Mouse (Mus musculus) gastrocnemius, adult 8-10 months (tissue): Measurements from ENCODE around the gene Tmbim1. TPM values are rescaled to one million over a fixed set of nuclear protein-coding genes. Genes with fewer than 3 reads are reported as not detected.
"Not testable (repeated sequence)": the region's sequence is repeated elsewhere in the genome, so short reads cannot be mapped to it uniquely, and the experiment has no call there.

Experiments
- DNase-seq, 2 experiments: peaks; one replicate each; pipeline ENCODE4 v3.0.0; 2022; ENCODE audit warnings: low spot score in 2 of 2
- total RNA-seq, 4 experiments: library from RNA; stranded (reverse); gene quantifications; 2 replicates each; pipeline ENCODE4 v1.2.4; 2022

The Tmbim1 gene
- 10 to 100 TPM; 31.3 to 38.1 (median 32.9) TPM for total RNA-seq

DNA sequence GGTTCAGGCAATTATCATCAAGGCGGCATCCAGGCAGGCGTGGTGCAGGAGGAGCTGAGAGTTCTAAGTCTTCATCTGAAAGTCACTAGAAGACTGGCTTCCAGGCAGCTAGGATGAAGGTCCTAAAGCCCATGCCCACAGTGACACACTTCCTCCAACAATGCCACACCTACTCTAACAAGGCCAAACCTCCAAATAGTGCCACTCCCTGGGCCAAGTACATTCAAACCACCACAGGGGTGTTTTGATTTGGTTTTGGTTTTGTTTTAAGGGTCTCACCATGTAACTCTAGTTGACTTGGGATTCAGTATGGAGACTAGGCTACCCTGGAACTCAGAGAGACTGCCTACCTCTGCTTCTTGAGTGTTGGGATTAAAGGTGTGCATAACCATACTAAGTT, at the start of gene Tmbim1:
TSS of gene Tmbim1 (minus strand) at position 101 of the 400 bp plus-strand sequence.
- no peak for DNase-seq

DNA sequence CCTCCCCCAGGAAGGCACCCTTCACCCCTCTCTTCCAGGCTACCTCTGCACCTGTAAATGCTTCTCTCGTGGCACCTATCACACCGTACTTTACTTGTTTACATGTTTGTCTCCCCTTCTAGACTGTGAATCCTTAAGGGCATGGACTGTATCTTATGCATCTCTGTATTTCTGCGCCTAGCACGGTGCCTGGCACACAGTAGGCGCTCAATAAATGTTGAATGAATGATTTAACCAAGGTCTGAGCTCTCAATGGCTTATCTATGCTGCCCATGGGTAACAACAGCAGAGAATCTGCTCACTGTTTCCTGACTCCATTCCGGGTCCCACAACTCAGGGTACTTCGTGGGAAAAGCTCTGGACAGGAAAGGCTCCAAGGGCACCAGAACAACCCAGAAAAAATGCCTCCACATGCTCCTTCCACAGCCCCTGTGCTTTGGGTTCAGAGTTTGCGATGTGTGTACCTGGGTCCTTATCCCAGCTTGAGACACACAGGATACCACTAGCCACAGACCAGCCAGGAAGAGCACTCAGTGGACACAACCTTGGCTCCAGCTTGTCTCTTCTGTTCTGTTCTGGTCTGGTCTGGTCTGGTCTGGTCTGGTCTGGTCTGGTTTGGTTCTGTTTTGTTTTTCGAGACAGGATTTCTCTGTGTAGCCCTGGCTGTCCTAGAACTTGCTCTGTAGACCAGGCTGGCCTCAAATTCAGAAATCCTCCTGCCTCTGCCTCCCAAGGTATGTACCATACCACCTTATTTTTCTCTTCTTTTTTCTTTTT, 48.2 kb upstream of the Tmbim1 start:
- DNase-seq = no peak

DNA sequence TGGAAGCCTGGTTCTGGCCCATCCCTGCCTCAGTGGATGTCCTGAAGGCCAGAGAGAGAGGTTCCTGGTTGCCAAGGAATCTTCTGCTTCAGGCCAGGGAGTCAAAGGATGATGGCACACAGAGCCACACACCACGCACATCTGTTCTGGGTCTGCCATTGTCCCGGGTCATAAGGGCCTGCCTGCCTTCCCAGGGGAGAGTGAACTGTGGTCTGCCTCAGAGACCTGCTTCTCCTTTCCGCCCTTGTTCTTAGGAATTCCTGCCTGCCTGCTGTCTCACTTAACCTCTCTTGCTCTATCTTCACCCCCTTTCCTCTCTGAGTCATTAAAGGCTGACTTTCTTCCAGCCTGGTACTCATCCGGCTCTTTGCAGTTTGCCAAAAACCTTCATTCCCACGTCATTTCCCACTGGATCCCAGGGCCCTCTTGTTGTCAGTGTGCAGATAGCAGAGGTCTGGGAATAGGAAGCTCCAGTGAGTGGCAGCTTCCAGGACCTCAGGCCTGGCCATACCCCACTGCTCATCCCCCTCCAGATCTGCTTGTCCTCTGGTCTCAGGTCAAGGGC, 47.2 kb upstream of the Tmbim1 start:
- DNase-seq = no peak

DNA sequence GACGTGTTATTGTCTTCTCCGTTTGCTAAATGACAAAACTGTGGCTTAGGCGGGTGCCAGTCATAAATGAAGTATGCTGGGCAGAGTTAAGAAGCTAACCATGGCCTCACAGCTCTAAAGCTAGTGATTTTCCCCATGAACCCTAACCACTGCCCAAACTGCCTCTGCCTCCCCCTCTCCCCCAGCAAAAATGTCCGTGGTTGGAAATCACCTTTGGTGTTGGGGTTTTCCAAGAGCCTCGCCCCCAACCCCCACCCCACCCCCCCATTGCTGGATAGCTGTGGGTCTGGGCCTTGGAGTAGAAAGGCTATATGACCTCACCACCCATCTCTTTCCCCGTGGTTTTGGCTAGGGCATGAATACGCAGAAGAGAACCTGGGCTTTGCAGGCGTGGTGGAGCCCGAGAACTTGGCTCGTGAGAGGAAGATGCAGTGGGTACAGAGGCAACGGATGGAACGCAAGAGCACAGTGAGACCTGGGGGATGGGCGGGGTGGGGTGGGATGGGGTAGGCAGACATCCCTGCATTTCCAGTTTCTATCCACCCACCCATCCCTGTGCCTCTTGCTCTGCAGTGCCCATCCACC, 45.9 kb upstream of the Tmbim1 start:
- DNase-seq = no peak

DNA sequence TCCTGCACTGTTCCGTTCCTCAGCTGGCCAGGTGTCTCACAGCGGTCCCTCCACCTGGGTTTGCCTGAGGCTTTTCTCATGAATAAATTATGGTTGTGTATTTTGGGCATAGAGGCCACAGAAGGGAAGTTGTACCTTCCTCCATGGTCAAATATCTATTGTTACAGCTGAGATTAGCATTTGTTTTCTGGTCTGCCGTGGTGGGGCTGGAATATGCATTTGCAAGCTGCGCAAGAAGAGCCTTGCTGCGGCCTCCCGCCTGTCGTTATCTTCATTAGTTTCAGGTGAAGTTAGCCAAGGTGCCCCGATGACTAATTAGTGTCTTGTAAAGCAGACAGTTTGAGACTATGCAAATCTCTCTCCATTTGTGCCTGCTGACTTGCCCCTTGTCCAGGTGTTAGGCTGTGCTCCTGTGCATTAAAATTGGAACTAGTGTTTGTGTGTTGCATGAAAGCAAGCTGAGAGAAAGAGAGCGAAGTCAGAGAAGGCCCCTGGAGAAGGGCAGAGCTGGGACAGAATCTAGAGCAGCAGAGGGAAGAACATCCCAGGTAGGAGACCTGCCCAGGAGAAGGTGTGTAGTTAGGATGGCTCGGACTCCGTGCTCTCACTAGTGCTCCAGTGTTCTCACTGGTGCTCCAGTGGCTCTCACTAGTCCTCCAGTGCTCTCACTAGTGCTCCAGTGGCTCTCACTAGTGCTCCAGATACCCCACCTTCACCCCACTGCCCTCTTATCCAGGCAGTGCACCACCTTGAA, 38.9 kb upstream of the Tmbim1 start:
- no peak for DNase-seq

DNA sequence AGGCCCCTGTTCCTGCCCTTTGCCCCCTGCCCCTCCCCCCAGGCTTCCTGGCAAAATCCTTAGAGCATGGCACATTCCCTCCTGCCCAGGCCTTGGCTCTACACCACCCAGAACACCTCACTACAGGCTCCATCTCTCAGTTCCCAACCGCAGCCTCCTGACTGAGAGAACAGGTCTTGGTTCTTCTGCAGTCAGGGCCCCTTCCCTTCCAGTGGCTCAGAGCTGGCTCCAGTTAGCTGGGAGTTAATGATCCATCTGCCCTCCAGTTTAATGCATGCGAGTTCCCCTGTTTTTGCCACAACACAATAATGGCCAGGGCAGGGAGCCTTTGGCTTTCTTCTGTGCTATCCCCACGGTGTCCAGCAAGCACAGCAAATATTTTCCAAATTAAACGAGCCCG, 37.7 kb upstream of the Tmbim1 start:
- DNase-seq = no peak

DNA sequence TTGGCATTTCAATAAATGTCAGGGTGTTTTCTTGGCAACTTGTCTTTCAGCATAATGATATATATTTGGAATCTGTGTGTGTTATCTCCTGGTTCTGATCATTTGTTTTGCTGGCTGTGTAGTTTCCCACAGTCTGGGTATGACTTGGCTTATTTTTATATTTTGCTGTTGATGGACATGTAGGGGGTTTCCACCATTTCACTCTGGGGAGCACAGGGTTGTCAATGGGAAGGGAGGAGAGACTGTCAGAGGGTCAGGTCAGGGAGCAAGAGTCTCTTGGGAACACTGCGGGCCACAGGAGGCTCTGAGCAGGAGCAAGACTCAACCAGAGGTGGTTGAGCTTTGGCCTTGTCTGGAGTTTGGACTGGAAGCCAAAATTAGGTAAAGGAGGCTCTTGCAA, 36.9 kb upstream of the Tmbim1 start:
- DNase-seq = no peak

DNA sequence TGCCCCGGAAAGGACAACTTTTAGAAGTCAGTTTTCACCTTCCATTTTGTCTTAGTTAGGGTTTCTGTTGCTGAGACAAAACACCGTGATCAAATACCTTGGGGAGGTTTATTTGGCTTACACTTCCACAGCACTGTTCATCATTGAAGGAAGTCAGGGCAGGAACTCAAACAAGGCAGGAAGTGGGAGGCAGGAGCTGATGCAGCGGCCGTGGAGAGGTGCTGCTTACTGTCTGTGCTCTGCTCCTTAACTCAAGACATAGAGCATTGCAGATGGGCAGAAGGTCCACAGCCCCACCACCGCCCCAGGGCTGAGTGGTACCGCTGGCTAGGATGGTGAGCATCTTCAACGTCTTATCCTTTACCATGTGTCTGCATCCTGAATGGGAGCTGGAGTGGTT, 36.5 kb upstream of the Tmbim1 start:
- no peak for DNase-seq

DNA sequence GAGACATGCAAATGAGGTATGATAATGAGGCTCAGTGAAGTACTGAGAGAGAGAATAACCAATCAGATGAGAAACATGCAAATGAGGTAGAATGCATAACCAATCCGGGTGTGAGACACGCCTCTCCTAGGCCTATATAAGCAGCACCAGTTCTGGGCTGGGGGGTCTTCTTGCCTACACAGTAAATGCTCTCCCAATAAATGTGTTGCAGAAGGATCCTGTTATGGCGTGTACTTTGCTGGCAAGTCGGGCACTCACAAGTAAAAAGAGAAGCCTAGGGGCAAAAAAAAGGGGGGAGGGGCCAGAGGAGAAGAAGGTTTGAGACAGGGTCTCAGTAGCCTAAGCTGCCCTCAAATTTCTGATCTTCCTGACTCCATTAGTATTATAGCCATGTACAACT, 35.6 kb upstream of the Tmbim1 start:
- not testable (repeated sequence) for DNase-seq

DNA sequence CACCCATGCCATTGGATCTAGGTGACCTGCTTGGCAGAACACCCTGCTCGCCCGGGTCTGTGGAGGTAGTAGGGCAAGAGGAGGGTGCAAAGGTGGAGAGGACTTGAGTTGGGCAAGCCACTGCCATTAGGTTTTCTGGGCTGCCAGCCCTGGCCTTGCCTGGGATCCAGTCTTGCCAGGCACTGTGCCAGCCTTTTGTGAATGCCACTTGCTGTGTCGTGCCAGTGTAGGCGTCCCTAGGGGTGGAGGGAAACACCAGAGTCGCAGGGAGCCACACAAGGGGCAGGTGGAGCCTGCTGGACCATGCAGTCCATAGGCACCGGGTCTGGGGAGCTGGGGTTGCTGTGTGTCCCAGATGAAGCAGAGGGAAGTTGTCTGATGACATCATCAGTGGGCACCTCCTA, 34.9 kb upstream of the Tmbim1 start:
- peak; percentile 74 to 85 for DNase-seq

DNA sequence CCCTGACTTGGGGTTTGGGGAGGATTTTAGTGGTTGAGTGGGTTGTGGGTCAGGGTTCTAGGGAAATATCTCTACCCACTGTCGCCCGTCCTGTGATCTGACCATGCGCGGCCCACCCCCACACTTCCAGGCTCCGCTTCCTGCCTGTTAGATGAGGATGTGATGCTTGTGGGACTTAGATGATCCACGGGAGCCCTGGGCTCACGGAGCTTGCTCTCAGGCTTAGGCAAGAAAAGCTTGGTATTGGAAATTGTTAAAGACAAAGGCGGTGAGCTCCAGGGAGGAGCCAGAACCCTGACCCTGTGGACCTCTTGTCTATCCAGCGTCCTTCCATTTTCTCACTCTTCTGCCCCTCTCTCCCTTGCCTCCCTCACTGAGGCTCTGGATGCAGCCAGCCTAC, 34.5 kb upstream of the Tmbim1 start:
- DNase-seq = no peak

DNA sequence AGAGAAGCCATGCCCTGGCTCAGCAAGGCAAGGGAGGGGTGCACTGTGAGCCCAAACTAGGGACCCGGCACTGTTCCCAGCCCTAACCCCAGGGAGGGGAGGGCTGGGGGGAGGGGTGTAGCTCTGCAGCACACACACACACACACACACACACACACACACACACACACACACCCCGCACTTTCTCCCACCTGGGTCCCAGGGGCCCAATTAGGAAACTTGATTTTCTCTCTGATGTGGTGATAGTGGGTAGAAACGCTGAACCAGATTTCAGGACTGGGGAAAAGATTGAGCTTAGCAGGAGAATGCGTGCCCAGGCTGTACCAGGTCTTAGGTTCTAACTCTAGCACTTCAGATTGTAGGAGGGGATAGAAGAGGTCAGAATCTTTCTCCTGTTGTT, 33.2 kb upstream of the Tmbim1 start:
- DNase-seq = no peak

DNA sequence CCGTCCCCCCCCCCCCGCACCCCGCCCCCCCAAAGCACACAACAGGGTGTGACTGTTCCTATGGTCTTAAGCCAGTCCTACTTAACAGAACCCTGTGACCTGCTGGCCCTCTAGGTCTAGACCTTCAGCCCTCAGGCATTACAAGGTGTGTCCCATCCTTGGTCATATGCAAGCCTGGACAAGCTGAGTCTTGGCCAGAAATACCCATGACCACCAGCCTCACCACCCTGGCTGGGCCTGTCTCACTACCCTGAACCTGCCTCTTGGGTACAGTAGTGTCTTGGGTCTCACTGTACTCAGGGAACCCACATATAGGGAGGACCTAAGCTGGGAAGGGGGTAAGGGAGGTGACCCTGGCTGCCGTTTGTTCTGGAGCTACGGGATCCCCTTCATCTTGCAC, 32.6 kb upstream of the Tmbim1 start:
- no peak for DNase-seq

DNA sequence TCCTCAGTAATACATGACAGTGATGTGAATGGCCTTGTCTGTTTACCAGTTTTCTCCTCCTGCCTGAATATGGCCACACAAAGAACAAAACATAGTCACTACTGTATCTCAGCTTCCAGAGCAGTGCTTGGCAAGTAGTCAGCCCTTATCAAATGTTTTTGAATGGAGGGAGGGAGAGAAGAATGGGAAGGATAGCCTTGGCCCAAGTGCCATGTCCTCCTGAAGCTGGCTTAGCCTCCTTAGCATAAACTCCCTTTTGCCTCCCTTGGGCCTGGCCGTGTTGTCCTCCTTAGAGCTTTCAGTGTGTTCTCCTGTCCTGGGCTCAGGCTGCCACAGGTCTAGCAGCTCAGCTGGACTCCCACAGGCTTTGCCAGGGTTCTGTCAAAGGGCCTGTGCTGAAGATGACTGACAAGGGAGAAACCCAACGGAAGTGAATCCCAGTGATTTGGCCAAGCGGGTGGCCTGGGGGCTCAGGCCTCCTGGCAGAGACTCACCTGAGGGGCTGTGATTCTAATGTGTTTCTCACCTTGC, 31.9 kb upstream of the Tmbim1 start:
- no peak for DNase-seq

DNA sequence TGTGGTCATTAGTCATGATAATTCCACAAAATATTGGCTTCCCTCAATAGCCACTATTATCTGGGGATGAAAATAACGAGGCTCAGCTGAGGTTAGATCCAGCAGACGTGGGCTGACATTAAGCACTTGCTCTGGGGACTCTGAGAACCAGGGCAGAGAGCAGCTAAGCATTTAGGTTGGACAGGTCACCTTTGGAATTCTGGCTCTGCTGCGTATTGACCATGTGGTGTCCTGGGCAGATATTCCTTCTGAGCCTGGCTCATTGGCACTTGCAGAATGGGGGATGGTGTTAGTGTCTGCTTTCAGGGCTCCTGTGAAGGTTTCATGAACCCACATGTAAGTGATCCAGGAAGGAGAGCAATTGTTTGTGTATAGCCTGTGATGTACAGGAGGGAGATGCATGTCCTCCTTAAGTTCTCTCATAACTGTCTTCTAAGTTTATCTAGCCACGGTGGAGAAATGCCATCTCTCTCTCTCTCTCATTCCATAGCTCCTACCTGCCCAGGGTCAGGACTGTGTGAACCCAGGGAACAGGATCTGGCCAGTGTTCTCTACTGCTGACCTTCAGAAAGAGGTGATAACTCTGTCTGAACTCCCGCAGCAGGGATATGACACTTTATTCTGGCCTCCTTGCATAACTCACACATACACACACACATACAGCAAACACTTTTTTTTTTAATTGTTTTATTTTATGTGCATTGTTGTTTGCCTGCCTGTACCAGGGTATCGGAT, 30.2 kb upstream of the Tmbim1 start:
- peak; percentile 26 to 33 for DNase-seq

DNA sequence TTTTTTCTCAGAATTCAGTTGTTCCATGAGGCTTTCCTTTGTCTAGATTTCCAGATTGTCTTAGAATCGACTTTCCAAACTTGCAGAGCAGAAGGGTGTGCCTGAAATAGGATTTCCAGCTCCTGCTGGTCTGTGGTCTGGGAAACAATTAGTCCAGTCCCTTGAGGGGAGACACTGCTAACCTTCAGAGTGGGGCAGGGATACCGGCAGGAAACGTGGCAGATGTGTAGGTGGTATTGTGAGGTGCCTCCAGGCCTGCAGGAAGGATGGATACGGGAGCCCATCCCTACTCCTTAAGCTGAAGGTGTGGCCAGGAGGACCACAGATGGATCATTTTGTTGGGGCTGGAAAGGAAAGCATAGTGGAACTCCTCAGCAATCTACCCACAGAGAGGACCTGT, 29.6 kb upstream of the Tmbim1 start:
- DNase-seq = no peak

DNA sequence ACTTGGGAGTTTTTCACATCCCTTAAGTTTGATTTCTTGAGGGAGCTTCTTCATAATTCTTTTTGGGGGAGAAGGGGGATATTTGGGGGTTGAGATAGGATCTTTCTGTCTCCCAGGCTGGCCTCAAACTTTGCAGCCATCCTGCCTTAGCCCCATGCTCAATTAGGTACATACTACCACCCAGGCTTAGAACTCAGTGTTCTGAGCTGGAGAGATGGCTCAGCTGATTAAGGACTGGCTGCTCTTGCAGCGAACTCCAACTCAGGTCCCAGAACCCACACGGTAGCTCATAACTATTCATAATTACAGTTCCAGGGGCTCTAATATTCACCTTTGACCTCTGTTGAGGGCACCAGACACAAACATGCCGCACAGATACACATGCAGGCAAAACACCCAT, 29.2 kb upstream of the Tmbim1 start:
- DNase-seq = no peak

DNA sequence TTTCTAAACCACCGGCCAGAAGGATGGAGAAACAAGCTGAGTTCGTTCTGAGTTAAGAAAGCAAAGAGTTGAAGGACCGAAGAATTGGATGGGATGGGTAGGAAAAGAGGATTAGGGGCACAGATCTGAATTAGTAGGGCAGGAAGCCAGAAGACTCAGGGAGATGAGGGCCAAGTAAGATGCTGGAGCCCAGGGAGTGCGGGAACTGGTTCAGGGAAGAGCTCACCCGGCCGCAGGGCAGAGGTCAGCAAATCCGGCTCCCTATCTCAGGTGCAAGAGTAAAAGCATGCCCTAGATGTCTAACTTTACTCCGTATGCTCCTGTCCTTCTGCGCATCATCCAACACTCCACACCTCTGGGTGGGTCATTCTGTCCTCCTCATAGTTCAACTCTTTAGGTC, 27.5 kb upstream of the Tmbim1 start:
- DNase-seq = no peak

DNA sequence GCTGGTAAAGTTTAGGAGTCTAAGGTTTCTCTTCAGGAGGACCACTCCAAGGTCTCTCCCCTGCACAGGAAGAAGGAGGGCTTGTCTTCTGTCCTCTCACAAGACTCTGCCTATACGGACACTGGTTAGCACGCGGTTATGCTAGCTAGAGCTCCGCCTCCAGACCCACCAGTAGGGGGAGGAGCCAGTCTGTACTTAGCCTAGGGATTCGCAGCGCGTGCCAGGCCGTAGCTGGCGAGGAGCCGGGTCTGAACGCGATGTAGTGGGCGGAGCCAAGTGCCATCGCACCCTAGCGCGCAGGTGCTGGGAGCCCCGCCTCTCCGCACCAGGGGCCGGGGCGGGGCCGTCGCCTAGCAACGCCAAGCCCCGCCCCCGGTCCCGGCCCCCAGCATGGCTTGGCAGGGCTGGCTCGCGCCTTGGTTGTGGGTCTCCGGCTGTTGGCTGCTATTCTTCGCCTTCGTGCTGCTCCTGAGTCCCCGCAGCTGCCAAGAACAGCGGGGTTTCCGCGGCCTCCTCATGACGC, 26.9 kb upstream of the Tmbim1 start:
- peak; percentile 89 to 96 for DNase-seq

DNA sequence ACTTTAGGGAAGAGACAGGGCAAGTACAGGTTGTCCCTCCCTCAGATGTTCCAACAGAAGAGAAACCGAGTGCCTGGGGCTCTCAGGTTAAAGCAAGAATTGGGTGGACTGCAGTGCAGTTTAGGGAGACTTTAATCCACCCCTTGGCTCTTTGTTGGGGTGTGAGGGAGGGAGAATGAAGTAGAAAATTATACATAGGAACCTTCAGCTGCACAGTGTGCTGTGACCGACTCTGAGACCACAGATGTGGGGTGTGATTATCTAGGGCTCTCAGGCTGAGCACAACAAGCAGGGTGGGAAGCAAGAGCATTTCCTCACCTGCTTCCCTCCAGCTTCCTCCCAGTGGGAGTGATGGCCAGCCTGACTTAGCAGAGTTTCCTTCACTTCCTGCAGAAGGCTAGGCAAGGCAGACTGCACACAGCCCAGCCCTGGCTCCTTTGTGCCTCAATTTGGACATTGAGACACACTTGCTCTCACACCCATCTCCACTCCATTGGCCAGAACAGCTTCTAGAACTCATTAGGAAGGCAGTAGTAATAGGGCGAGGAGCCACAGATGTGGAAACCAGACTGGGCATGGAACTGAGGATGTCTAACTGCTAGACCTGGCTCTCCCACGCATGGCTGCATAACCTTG, 25.7 kb upstream of the Tmbim1 start:
- no peak for DNase-seq
